Mouse (Mus musculus) intestine, postnatal 0 days (tissue): ENCODE measurements around the gene Stat6. TPM values are rescaled to one million over a fixed set of nuclear protein-coding genes. Genes with fewer than 3 reads are reported as not detected.

Source experiments
- ATAC-seq: fragments of 200-750 bp; cut with Nextera tagmentation; 2 replicates; pipeline ENCODE4 v1.8.0; 2017; ENCODE audit warnings: mild to moderate bottlenecking, moderate TSS enrichment, moderate library complexity
- H3K27ac ChIP-seq: fragments of 300-500 bp; sonication (generic); 2 replicates; pipeline ENCODE4 v1.5.1; 2014; ENCODE audit warnings: mild to moderate bottlenecking, low read depth, low read length, moderate library complexity
- H3K27me3 ChIP-seq: fragments of 300-500 bp; sonication (generic); replicated peaks from 2 replicates; pipeline ENCODE4 v1.6.1; 2014; ENCODE audit warnings: low read length, mixed read lengths; ENCODE audit not compliant: control insufficient read depth, insufficient read depth
- H3K36me3 ChIP-seq: fragments of 300-500 bp; sonication (generic); 2 replicates; pipeline ENCODE4 v1.6.1; 2014; ENCODE audit warnings: mild to moderate bottlenecking, moderate library complexity; ENCODE audit not compliant: control insufficient read depth, insufficient read depth
- H3K4me1 ChIP-seq: fragments of 300-500 bp; sonication (generic); replicated peaks from 2 replicates; pipeline ENCODE4 v1.6.1; 2014; ENCODE audit warnings: antibody characterized with exemption, low read length, mixed read lengths; ENCODE audit not compliant: control insufficient read depth, insufficient read depth
- H3K4me2 ChIP-seq: fragments of 300-500 bp; sonication (generic); replicated peaks from 2 replicates; pipeline ENCODE4 v1.6.1; 2014; ENCODE audit warnings: low read depth, mild to moderate bottlenecking, moderate library complexity
- H3K4me3 ChIP-seq: fragments of 300-500 bp; sonication (generic); 2 replicates; pipeline ENCODE4 v1.5.1; 2014; ENCODE audit warnings: low read depth, low read length
- H3K9ac ChIP-seq: fragments of 300-500 bp; sonication (generic); 2 replicates; pipeline ENCODE4 v1.6.1; 2014; ENCODE audit warnings: mild to moderate bottlenecking, low read depth, low read length
- H3K9me3 ChIP-seq: fragments of 300-500 bp; sonication (generic); 2 replicates; pipeline ENCODE4 v1.6.1; 2016; ENCODE audit warnings: mixed run types; ENCODE audit not compliant: control insufficient read depth
- CTCF ChIP-seq: sonication (generic); IDR thresholded peaks from 2 replicates; pipeline ENCODE4 v1.5.1; 2016; ENCODE audit warnings: low read depth, mild to moderate bottlenecking, control low read depth, antibody characterized with exemption, moderate library complexity
- WGBS: fragments of 180-500 bp; shearing (Covaris S2); extraction: QIAGEN DNeasy Blood & Tissue Kit; methylation state at CpG from one replicate; pipeline ENCODE4 v1.1.7; 2014; 5-methylcytosine and 5-hydroxymethylcytosine counted together
- polyA plus RNA-seq: library from polyadenylated mRNA; unstranded; fragments of >200 nt; fragmentation: Nextera tagmentation; extraction: Ambion mirVana; gene quantifications from 2 replicates; pipeline ENCODE4 v1.2.1, GENCODE M21; 2015

The Stat6 gene
- polyA plus RNA-seq, 1 experiment from 2014 or later: 27.1 TPM

DNA sequence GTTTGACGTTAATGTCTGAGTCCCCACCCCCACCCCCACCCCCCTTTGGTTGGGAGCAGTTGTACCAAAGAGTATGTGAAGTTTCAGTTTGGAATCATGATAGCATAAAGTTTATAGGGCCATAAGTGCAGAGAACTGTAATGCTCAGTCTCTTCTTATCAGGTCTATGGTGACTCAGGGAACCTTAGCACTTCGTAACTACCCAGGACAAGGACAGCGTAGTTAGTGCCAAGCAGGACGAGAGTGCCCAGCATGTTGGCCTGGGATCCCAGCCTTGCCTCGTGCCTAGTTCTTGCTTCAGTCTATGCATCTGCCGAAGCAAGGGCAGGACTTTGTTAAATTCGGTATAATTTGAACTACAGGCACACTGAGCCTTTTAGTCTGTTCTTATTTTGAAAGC is 53.0 kb downstream of the Stat6 start:
- Histone ChIP-seq H3K4me1 (no peaks in the 10 kb centered on the region), H3K36me3 (peaks cover 20% of the 10 kb centered on the region; the same call in 1 of the 2 replicates), H3K27ac (peak overlapping the region; percentile 66), H3K4me3 (no peak overlapping the region), H3K27me3 (no peaks in the 10 kb centered on the region), H3K4me2 (peak overlapping the region; percentile 24; the same call in 1 of the 2 replicates), H3K9me3 (no peaks in the 10 kb centered on the region), H3K9ac (no peak overlapping the region)
- 62% methylated on average over 7 of the region's 7 CpGs for WGBS
- TF ChIP-seq CTCF: no peak
- peak; percentile 89 for ATAC-seq

DNA sequence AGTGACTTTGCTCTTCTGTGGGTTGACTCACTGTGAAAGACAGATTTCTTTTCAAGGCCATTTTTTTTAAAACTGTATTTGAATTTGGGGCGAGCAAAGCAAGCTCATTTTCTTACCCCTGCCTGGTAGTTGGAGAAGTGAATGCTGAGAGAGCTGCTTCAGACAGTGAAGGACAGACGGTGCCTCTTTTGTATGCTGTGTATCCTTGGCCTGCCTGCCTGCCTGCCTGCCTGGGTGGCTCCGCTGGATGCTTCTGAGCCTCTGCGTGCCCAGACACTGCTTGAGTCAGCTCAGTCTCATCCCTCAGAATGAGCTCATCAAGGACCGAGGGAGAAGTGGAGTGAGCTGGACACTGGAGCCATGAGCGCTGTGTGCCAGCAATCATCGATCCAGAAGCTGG is 56.2 kb downstream of the Stat6 start:
- Histone ChIP-seq H3K36me3 (peaks cover 12% of the 10 kb centered on the region; the same call in 1 of the 2 replicates), H3K4me1 (0 out of 2 replicates have a peak, but pooled peaks cover 4% of the 10 kb centered on the region), H3K4me3 (no peak overlapping the region), H3K27ac (no peak overlapping the region), H3K9me3 (no peaks in the 10 kb centered on the region), H3K4me2 (no peak overlapping the region), H3K27me3 (no peaks in the 10 kb centered on the region), H3K9ac (no peak overlapping the region)
- ATAC-seq: no peak
- TF ChIP-seq CTCF: no peak
- 88% methylated on average over 7 of the region's 7 CpGs for WGBS

GRCm38 (mm10) chr10:127703299-127703698 is 60.5 kb downstream of the Stat6 start:
- 11% methylated on average over 4 of the region's 4 CpGs for WGBS
- H3K9ac ChIP-seq: peak overlapping the region; percentile 40; the same call in 1 of the 2 replicates
- H3K27ac ChIP-seq: peak overlapping the region; percentile 70
- H3K4me3 ChIP-seq: peak overlapping the region; percentile 37
- peaks cover 5% of the 10 kb centered on the region; the same call in 1 of the 2 replicates for H3K4me1 ChIP-seq
- ATAC-seq: peak; percentile 77
- no peaks in the 10 kb centered on the region for H3K9me3 ChIP-seq
- H3K4me2 ChIP-seq: peak overlapping the region; percentile 62
- peaks cover 24% of the 10 kb centered on the region for H3K36me3 ChIP-seq
- no peak for TF ChIP-seq CTCF
- no peaks in the 10 kb centered on the region for H3K27me3 ChIP-seq

- H3K27me3 ChIP-seq: no peaks in the 10 kb centered on the region
- peak overlapping the region; percentile 62 for H3K4me2 ChIP-seq
- H3K4me3 ChIP-seq: peak overlapping the region; percentile 37
- 0 out of 2 replicates have a peak overlapping the region, but pooled peaks have one; percentile 40 for H3K9ac ChIP-seq
- 32% methylated on average over 2 of the region's 2 CpGs for WGBS
- peak; percentile 88 for ATAC-seq
- H3K36me3 ChIP-seq: peaks cover 27% of the 10 kb centered on the region
- TF ChIP-seq CTCF: no peak
- H3K9me3 ChIP-seq: no peaks in the 10 kb centered on the region
- H3K27ac ChIP-seq: peak overlapping the region; percentile 70; the same call in 1 of the 2 replicates
- peaks cover 5% of the 10 kb centered on the region; the same call in 1 of the 2 replicates for H3K4me1 ChIP-seq
Observed at GRCm38 (mm10) chr10:127704293-127704692, 61.5 kb downstream of the Stat6 start.

DNA sequence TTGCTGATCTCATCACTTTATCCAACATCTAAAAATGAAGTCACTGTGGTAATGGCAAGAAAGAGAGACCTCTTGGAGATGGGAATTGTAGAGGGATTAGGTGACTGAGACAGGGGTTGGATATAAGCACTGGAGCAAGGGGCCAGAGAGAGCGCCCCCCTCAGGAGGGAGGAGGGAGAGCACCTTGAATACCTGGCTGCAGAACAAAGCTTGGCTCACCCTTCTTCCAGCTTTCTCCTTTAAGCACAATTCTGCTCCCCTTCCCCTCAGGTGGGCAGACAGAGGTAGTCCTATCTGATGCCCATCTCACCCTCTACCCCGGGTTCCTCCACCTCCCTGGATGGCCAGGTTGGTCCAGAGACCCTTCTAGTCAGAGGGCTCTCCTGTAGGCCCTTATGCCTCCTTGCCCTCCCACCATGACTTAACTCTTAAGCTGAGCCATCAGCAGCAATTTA is 62.0 kb downstream of the Stat6 start, which contains the start of gene Myo1a:
Myo1a (plus strand) TSS at position 405 of the 455 bp plus-strand sequence.
- ATAC-seq: no peak
- H3K4me3 ChIP-seq: peak within 1 kb of the TSS; percentile 37

DNA sequence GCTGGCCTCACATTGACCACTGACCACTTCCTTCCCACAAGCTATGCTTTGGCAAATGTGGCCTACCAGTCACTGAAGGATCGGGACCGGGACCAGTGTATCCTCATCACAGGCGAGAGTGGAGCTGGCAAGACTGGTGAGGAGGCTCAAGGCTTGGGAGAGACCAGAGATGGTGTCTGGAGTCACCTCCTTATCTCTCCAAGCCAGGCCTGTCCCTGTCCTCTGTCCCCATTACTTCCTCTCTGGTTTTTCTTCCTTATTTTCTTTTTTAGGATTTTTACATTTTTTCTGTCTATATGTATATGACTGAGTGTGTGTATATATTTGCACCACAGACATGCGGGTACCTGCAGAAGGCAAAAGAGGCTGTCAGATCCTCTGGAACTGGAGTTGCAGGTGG is 63.0 kb downstream of the Stat6 start:
- ATAC-seq: no peak
- Histone ChIP-seq H3K27ac (no peak overlapping the region), H3K36me3 (peaks cover 33% of the 10 kb centered on the region), H3K4me3 (no peak overlapping the region), H3K27me3 (no peaks in the 10 kb centered on the region), H3K4me2 (no peak overlapping the region), H3K4me1 (peaks cover 5% of the 10 kb centered on the region; the same call in 1 of the 2 replicates), H3K9ac (no peak overlapping the region), H3K9me3 (no peaks in the 10 kb centered on the region)
- no peak for TF ChIP-seq CTCF
- 88% methylated on average over 4 of the region's 4 CpGs for whole genome bisulfite sequencing

More for the DNA sequence above, 62.0 kb downstream of the Stat6 start, which contains the start of gene Myo1a:
- Histone ChIP-seq H3K9ac (0 out of 2 replicates have a peak within 1 kb of the TSS, but pooled peaks have one; percentile 40), H3K9me3 (no peaks in the 10 kb centered on the region), H3K27ac (peak within 1 kb of the TSS; percentile 70), H3K27me3 (no peaks in the 10 kb centered on the region), H3K36me3 (peaks cover 24% of the 10 kb centered on the region), H3K4me1 (peaks cover 5% of the 10 kb centered on the region; the same call in 1 of the 2 replicates), H3K4me2 (peak within 1 kb of the TSS; percentile 62)
- 60% methylated on average over 2 of the region's 2 CpGs for WGBS
- peak; percentile 63 for TF ChIP-seq CTCF
